Mouse (Mus musculus): ENCODE results near the gene Pex19.

Pex19 gene

GRCm38 (mm10) chr1:172126376-172127347, at the start of gene Pex19:
TSS of gene Pex19 (plus strand) at chr1:172126755.
- DNase-seq (ENCODE audit: low read depth, low spot score) = peak; percentile 88

DNA sequence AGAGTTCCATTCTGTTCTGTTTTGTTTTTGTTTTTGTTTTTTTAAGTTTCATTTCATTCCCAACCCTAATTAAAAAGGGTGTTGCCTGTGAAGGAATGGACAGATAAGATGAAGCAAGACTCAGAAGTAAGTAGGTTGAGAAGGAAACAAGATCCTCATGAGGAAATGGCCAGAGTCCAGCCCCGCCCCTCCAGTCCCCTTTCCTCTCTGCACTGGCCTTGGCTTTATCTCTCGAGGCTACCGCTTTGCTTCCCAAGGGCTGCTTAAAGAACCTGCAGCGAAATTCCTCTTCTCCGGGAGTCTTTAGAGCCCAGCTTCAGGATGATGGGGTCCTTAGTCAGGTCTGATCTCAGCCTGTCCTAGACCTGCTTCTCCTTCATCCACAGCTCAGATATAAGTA, 48.6 kb upstream of the Pex19 start:
- no peak for DNase-seq (ENCODE audit: low read depth, low spot score)

DNA sequence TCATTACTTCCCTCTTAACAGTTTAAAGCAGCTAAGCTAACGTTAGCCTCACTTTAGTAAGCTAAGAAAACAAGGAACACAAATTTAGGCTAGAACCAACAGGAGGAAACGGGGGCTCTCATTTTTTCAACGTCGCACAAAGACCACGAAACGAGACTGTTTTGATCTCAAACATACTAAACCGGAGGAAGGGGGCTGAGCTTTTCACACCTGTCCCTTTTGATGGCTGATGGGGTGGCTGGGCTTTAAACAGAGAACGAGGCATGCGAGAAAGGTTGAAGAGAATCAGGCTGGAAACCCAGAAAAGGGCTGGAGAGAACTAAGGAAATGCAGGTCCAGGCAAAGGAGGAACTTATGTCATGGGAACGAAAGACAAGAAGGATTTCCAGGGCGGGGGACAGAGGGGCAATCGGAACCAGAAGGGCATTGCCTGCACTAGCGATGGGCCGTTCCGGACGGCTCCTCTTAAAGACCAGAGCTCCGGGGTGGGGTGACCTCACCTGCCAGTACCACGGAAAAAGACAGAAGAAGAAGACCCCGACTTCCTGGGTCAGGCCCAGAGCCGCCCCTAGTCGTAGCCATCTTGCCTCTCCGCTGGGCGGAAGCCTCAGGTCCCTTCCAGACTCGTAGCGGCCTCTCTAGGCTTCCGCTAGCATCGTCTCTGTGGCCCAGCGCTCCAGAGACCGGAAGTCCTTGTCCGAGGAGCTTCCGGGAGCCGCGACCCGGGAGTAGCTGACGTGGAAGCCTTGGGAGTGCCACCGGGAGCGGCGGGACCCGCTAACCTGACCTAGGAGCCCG, 44.3 kb upstream of the Pex19 start, which contains the start of the genes Copa and Ncstn:
Gene Copa (plus strand): TSS at position 429 of the 798 bp plus-strand sequence.
Gene Ncstn (minus strand): TSS at position 695 of the 798 bp plus-strand sequence.
- DNase-seq (ENCODE audit: low read depth, low spot score) = peak; percentile 93

DNA sequence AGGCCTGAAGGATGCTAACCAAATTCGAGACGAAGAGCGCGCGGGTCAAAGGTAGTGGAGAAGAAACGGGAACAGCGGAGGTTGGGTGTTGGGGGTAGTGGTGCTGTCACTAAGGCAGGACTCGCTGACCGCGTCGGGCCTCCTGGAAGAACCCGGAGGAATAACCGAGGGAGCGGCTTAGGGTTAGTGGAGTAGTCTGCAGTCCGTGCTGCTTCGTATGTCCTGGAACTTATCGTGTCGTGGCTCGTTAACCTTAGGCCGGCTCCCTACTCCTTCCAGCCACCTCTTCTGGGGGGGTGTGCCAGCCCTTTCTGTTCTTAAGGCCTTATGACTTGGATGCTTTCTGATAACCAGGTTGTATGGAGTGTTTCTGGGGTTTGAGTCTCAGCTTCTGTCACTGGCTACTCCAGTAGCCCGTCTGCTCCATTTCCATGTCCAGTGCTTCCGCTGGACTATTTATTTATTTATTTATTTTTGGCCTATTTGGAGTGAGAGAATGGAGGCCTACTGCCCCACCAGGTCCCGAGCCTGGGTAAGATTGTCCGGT, 43.6 kb upstream of the Pex19 start:
- peak; percentile 4 for DNase-seq (ENCODE audit: low read depth, low spot score)

GRCm38 (mm10) chr1:172093522-172093921, 33.0 kb upstream of the Pex19 start:
- no peak for DNase-seq (ENCODE audit: low read depth, low spot score)

- no peak for DNase-seq (ENCODE audit: low read depth, low spot score)
Observed at GRCm38 (mm10) chr1:172094295-172094694, 32.3 kb upstream of the Pex19 start.

GRCm38 (mm10) chr1:172095202-172095601, 31.4 kb upstream of the Pex19 start:
- DNase-seq (ENCODE audit: low read depth, low spot score) = no peak

DNA sequence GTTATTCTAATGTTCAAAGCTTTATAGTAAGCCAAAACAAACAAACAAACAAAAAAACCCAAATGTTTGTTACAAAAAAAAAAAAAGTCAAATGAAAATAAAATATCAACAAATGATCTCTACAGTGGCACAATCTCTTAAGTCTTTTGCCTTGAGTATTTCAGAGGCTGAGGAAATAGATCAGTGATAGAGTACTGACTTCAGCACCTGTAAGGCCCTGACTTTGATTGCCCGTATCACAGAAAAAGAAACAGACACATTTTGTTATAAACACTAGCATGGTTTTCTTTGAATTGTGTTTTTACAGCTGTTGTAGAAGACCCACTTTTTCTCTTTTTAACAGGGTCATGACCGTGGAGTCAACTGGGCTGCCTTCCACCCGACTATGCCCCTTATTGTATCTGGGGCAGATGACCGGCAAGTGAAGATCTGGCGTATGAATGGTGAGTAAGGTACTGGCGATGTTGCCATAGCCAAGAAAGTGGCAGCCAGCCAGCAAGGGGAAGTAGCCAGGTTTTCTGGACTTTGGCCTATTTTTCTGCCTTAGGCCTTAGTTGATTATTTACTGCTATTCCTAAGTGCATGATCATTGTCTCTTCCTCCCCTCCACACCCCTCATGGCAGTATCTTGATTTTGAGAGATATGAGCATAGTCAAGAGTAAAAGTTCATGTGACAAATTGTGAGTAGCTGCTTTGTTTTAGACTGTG, 27.1 kb upstream of the Pex19 start:
- DNase-seq (ENCODE audit: low read depth, low spot score) = no peak

DNA sequence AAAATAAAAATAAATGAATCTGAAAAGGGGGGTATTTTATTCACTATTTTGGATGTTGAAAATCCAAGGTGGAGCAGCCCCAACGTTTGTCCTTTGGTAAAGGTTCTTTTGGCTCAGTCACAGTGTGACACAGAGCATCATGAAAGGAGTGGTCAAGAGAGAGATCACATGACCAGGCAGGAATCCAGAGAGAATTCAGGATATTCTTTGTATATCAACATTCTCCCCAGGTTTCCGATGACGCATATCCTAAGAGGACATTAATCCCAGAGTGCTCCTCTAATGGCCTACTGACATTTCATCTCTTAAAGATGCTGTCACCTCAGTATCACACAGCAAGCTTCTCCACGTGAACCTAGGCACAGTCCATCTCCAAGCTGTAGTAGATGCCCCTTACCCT, 22.9 kb upstream of the Pex19 start:
- DNase-seq (ENCODE audit: low read depth, low spot score) = no peak

- peak; percentile 8 for DNase-seq (ENCODE audit: low read depth, low spot score)
Observed at GRCm38 (mm10) chr1:172105101-172105500, 21.5 kb upstream of the Pex19 start.

GRCm38 (mm10) chr1:172107777-172108477, 18.6 kb upstream of the Pex19 start:
- no peak for DNase-seq (ENCODE audit: low read depth, low spot score)

GRCm38 (mm10) chr1:172116948-172117347, 9.6 kb upstream of the Pex19 start:
- DNase-seq (ENCODE audit: low read depth, low spot score) = no peak

DNA sequence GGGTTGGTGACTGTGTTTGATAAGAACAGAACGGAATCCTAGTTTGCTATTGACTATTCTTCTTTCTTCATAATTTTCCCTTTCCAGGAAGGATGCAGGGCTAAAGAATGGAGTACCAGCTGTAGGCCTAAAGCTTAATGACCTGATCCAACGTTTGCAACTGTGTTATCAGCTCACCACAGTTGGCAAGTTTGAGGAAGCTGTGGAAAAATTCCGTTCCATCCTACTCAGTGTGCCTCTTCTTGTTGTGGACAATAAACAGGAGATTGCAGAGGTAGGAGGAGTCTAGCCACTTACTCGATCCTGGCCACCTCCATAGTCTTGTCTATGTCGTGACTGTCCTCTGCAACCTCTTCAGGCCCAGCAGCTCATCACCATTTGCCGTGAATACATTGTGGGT, 7.5 kb upstream of the Pex19 start:
- no peak for DNase-seq (ENCODE audit: low read depth, low spot score)

DNA sequence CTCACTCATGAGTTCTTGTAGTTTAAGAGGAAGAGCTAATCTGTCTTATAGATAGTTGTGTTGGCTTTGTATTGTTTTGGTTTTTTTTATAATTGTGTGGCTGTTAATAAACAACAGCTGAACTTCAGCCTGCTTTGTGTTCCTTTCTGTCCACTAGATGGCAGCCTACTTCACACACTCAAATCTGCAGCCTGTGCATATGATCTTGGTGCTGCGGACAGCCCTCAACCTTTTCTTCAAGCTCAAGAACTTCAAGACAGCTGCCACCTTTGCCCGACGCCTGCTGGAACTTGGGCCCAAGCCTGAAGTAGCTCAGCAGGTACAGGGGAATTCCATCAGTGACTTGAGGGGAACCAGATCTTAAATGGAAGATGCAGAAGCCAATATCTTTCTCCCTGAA, 6.8 kb upstream of the Pex19 start:
- peak; percentile 71 for DNase-seq (ENCODE audit: low read depth, low spot score)

- DNase-seq (ENCODE audit: low read depth, low spot score) = no peak
Observed at GRCm38 (mm10) chr1:172122671-172123070, 3.9 kb upstream of the Pex19 start.

- DNase-seq (ENCODE audit: low read depth, low spot score) = no peak
Observed at GRCm38 (mm10) chr1:172124572-172124971, 2.0 kb upstream of the Pex19 start.

GRCm38 (mm10) chr1:172127487-172127886, 932 bp downstream of the Pex19 start:
- no peak for DNase-seq (ENCODE audit: low read depth, low spot score)

GRCm38 (mm10) chr1:172128563-172128962, 2.0 kb downstream of the Pex19 start:
- DNase-seq (ENCODE audit: low read depth, low spot score) = no peak

DNA sequence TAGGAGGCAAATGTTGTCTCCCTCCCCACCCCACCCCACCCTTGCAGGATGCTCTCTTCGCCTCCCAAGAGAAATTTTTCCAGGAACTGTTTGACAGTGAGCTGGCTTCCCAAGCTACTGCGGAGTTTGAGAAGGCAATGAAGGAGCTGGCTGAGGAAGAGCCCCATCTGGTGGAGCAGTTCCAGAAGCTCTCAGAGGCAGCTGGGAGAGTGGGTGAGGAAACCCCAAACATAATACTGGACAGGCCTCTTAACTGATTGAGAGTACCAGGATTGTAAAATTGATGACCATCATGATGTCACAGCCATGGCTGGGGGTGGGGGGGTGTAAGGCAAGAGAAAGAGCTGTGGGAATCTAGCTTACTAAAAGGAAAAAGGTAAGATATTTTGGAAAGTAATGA, 2.6 kb downstream of the Pex19 start:
- DNase-seq (ENCODE audit: low read depth, low spot score) = no peak

GRCm38 (mm10) chr1:172129780-172130179, 3.2 kb downstream of the Pex19 start:
- no peak for DNase-seq (ENCODE audit: low read depth, low spot score)

GRCm38 (mm10) chr1:172132319-172132718, 5.8 kb downstream of the Pex19 start:
- DNase-seq (ENCODE audit: low read depth, low spot score) = peak; percentile 33

Measured in forelimb bud, embryonic 11.5 days (tissue).